Mouse (Mus musculus): ENCODE data around the gene Adss.
"Not testable (repeated sequence)": the region's sequence is repeated elsewhere in the genome, so short reads cannot be mapped to it uniquely, and the experiment has no call there.

Adss gene

GRCm38 (mm10) chr1:177796193-177796939 is at the start of gene Adss:
Adss (minus strand) TSS chr1:177796511.
- DNase-seq (ENCODE audit: low read depth, low spot score): peak; percentile 99

DNA sequence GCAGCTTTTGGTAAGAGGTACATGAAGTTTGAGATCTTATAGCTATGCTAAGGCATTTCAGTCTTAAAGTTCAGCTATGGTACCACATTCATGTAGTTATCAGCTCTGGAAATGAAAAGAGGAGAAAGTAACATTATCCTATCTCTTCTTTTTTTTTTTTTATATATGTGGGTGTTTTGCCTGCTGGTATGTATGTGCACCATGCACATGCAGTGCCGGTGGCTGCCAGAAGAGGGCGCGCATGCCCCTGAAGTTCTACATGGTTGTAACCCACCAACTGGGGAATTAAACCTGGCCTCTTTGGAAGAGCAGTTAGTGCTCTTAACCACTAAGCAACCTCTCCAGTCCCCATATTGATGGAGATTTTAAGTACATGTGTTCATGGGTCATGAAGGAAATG is 49.5 kb upstream of the Adss start:
- DNase-seq (ENCODE audit: low read depth, low spot score): peak; percentile 54

DNA sequence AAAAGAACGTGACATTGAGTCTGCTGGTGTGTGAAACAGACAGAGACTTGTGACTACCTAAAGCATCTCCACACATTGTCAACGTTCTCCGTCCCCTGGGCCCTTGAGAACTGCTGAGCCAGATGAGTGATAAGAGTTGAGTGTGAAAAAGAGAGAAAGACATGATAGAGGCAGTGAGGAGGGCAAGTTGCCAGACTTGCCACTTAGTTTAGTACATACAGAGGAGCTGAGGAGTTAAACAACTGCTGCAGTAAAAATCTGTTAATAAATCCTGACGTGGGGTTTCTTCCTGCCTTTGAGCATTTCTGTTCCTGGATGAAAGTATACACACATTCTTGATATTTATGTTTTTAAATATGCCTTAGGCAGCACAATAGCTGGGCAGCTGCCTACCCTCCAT is 31.5 kb upstream of the Adss start:
- DNase-seq (ENCODE audit: low read depth, low spot score): not testable (repeated sequence)

DNA sequence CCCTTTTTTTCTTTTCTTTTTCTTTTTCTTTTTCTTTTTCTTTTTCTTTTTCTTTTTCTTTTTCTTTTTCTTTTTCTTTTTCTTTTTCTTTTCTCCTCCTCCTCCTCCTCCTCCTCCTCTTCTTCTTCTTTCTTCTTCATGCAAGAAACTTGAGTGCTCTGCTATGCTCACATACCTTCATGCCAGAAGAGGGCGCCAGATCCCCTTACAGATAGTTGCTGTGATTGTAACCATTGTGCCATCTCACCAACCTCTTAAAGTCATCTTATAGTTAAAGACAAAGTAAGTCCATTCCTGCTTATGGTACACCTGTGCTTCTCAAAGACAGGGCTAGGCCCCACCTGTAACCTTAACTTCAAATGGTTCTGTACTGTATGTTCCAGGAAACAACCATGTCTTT is 10.5 kb upstream of the Adss start:
- peak; percentile 56 for DNase-seq (ENCODE audit: low read depth, low spot score)

DNA sequence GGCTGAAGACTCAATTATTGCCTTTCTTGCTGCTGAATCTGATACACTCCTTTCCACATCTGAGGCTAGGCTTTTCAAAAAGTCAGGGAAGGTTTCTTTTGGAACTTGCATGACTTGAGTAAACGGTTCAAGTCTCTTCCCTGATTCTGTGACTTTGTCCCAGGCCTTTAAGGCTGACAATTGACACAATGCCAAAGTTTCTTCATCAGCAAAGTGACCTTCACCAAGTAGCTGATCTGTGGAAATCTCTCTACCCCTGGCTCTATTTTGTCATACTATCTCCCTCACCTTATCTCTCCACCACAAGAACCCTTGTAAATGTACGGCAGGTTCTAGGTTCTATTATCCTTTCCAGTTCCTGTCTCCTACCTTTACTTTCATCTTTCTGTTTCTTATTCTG is 7.2 kb upstream of the Adss start:
- no peak for DNase-seq (ENCODE audit: low read depth, low spot score)

DNA sequence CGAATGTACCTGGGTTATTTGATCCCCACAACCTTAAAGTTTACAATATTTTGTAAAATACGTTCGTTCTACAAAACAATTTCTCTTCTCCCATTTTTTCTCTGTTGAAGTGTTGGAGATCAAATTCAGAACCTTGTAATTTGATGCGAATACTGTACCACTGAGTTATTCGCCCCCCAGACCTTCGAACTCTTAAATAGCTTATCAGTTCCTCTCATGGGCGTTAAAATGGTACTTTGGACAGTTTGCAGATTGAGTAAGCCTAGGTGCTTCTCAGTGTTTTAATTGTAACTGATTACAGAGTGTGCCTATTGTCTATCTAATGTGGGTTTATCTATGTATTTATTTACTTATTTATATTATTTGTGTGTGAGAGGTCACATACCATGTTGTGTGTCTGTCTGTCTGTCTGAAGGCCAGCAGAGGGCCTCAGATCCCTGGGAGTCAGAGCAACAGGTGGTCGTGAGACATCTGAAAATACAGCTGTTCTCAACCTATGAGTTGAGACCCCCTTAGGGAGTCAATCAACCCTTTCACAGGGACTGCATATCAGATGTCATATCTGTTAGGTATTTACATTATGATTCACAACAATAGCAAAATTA is 942 bp upstream of the Adss start:
- DNase-seq (ENCODE audit: low read depth, low spot score): peak; percentile 55

- no peak for DNase-seq (ENCODE audit: low read depth, low spot score)
These were observed 704 bp downstream of the Adss start for GRCm38 (mm10) chr1:177795421-177796192.

DNA sequence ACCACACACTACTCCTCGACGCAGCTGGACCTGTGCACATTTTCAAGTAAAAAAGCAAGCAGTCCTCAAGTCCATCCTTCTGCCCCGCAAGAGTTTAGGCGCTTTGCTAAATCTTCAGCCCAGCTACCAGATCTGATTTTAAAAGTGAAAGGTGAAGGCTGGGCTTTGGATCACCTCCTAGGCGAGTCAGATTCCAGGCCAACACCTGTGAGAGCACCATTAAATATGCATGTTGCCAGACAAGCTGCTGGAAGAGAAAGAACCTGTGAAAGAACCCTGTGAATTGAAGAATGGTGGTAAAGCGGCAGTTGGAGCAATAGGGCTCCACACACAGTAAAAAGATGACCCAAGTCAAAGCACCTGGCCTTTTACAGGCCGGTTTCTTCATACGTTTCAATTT is 1.4 kb downstream of the Adss start:
- peak; percentile 67 for DNase-seq (ENCODE audit: low read depth, low spot score)

GRCm38 (mm10) chr1:177792835-177793234 is 3.5 kb downstream of the Adss start:
- DNase-seq (ENCODE audit: low read depth, low spot score): peak; percentile 50

- DNase-seq (ENCODE audit: low read depth, low spot score): no peak
These were observed 18.9 kb downstream of the Adss start for GRCm38 (mm10) chr1:177777397-177777796.

DNA sequence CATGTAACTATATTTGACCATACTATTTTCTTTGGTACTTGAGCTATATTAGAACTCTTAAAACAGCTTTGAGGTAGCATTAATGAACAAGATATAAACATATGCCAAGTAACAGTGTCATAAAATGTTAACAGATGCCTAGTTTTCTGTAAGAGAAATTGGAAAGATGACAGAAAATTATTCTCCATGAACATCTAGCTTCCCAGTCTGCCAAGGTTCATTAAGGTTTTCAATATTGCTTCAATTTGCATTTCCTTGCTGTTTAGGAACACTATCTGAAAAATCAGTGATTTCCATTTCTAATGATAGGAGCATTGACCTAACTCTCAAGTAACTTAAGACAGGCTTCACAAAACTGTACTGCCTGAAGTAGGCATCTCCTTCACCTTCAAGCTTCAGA is 27.4 kb downstream of the Adss start:
- no peak for DNase-seq (ENCODE audit: low read depth, low spot score)

GRCm38 (mm10) chr1:177757249-177757648 is 39.1 kb downstream of the Adss start:
- DNase-seq (ENCODE audit: low read depth, low spot score): no peak

GRCm38 (mm10) chr1:177753496-177753895 is 42.8 kb downstream of the Adss start:
- DNase-seq (ENCODE audit: low read depth, low spot score): no peak

GRCm38 (mm10) chr1:177747869-177748540 is 48.3 kb downstream of the Adss start:
- no peak for DNase-seq (ENCODE audit: low read depth, low spot score)

GRCm38 (mm10) chr1:177744521-177745325 is 51.6 kb downstream of the Adss start:
- DNase-seq (ENCODE audit: low read depth, low spot score): no peak

- DNase-seq (ENCODE audit: low read depth, low spot score): no peak
These were observed 54.2 kb downstream of the Adss start for GRCm38 (mm10) chr1:177742119-177742518.

DNA sequence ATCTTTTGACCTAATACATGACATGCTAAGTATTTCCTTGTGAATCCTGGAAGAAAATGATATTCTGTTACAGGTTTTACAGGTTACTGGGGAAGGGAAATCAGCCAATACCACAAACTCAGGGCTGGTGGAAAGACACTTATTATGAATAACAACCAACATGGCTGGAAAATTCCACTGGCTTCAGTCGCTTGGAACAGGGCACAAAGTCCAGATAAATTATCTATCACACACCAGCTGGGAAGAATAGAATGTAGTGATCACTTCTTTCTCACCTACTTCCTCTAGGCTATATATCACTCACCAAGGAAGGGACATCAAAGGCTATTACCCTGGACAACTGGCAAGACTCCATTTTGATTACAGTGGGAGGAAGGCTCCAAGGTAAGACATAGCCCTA is 55.6 kb downstream of the Adss start:
- DNase-seq (ENCODE audit: low read depth, low spot score): no peak

- DNase-seq (ENCODE audit: low read depth, low spot score): no peak
These were observed 58.7 kb downstream of the Adss start for GRCm38 (mm10) chr1:177737505-177738105.

GRCm38 (mm10) chr1:177731973-177732372 is 64.3 kb downstream of the Adss start:
- DNase-seq (ENCODE audit: low read depth, low spot score): no peak

All from A20 (cell line).